Mouse (Mus musculus): ENCODE results near the gene Tcf19.

DNA sequence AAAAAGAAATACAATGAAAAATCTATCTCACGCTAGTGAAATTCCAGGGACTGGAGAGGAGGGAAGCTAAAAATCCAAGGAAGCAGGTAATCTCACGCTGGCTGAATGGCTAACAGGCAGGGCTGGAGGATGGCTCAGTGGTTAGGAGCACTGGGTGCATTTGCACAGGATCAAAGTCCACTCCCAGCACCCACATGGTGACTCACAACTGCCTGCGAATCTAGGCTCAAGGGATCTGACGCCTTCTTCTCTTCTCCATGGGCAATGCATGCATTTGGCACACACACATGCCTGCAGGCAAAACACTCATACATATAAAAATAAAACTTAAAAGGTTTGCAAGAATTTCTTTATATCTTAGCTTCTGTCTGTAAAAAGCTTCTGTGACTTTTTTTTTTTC lies 20.8 kb upstream of the Tcf19 start:
- no peak for TF ChIP-seq GATA1 (IDR thresholded peaks at IDR 0.05; ENCODE audit: low read length)
- TF ChIP-seq TAL1 (IDR thresholded peaks at IDR 0.05; ENCODE audit: low read length): no peak
